Mouse (Mus musculus) MEL (cell line): ENCODE measurements around the gene Prkce. TPM values are rescaled to one million over a fixed set of nuclear protein-coding genes. Genes with fewer than 3 reads are reported as not detected.

ENCODE experiments used
- DNase-seq: peaks from one replicate; pipeline ENCODE4 v3.0.0; 2011; ENCODE audit warnings: low read depth, low spot score
- H3K27ac ChIP-seq: 2 replicates; pipeline ENCODE4 v1.5.1; 2012; ENCODE audit warnings: low read depth, mild to moderate bottlenecking, control low read depth, low read length, moderate library complexity; ENCODE audit not compliant: control insufficient read depth
- H3K27me3 ChIP-seq, 2 experiments: fragments of 150-350 bp in 1 of 2; sonication (generic) in 1 of 2; 2 replicates each; pipeline ENCODE4 v1.6.1; 2012; ENCODE audit warnings: low read length in 2 of 2, mild to moderate bottlenecking in 2 of 2, improper control_type of control experiment in 1 of 2, moderate library complexity in 1 of 2; ENCODE audit not compliant: insufficient read depth in 2 of 2, control insufficient read depth in 1 of 2
- H3K36me3 ChIP-seq, 2 experiments: 2 replicates each; pipeline ENCODE4 v1.6.1; 2012 to 2014; ENCODE audit warnings: low read length in 2 of 2, improper control_type of control experiment in 1 of 2, inconsistent platforms in 1 of 2, mild to moderate bottlenecking in 1 of 2; ENCODE audit not compliant: insufficient read depth in 2 of 2, control insufficient read depth in 1 of 2
- H3K4me1 ChIP-seq, 2 experiments: fragments of 150-350 bp in 1 of 2; sonication (generic) in 1 of 2; 2 replicates each; pipeline ENCODE4 v1.6.1; 2012; ENCODE audit warnings: low read length in 2 of 2, improper control_type of control experiment in 1 of 2, mild to moderate bottlenecking in 1 of 2; ENCODE audit not compliant: insufficient read depth in 2 of 2, control insufficient read depth in 1 of 2
- H3K4me3 ChIP-seq, 2 experiments: fragments of 150-350 bp in 1 of 2; sonication (generic) in 1 of 2; 2 replicates each; pipeline ENCODE4 v1.5.1; 2012; ENCODE audit warnings: low read depth in 2 of 2, low read length in 2 of 2, mild to moderate bottlenecking in 2 of 2, moderate library complexity in 2 of 2, control low read depth in 1 of 2, improper control_type of control experiment in 1 of 2; ENCODE audit not compliant: control insufficient read depth in 1 of 2, insufficient read depth in 1 of 2
- H3K79me2 ChIP-seq: 2 replicates; pipeline ENCODE4 v1.6.1; 2012; ENCODE audit warnings: mild to moderate bottlenecking, low read length, moderate library complexity; ENCODE audit not compliant: control insufficient read depth, poor library complexity, insufficient read depth
- H3K9ac ChIP-seq: 2 replicates; pipeline ENCODE4 v1.6.1; 2012; ENCODE audit warnings: low read depth, mild to moderate bottlenecking, control low read depth, low read length, moderate library complexity; ENCODE audit not compliant: control insufficient read depth, poor library complexity, severe bottlenecking
- H3K9me3 ChIP-seq: fragments of 150-350 bp; sonication (generic); replicated peaks from 2 replicates; pipeline ENCODE4 v1.6.1; 2012; ENCODE audit warnings: mild to moderate bottlenecking, low read length, improper control_type of control experiment, moderate library complexity; ENCODE audit not compliant: insufficient read depth
- CHD1 ChIP-seq: IDR thresholded peaks from 2 replicates; pipeline ENCODE4 v1.6.1; 2012; ENCODE audit warnings: low read depth, mild to moderate bottlenecking, inconsistent platforms, low read length, improper control_type of control experiment
- CHD2 ChIP-seq: IDR thresholded peaks from 2 replicates; pipeline ENCODE4 v1.6.1; 2011; ENCODE audit warnings: low read length, improper control_type of control experiment
- CTCF ChIP-seq, 3 experiments: IDR thresholded peaks in 2 of 3; conservative IDR thresholded peaks in 1 of 3; 2 replicates each; pipeline ENCODE4 v1.5.1; 2011 to 2012; ENCODE audit warnings: low read length in 3 of 3, low read depth in 2 of 3, mild to moderate bottlenecking in 2 of 3, improper control_type of control experiment in 1 of 3, inconsistent platforms in 1 of 3, mixed read lengths in 1 of 3, moderate library complexity in 1 of 3; ENCODE audit not compliant: control insufficient read depth in 1 of 3, insufficient read depth in 1 of 3, poor library complexity in 1 of 3, severe bottlenecking in 1 of 3
- E2F4 ChIP-seq: IDR thresholded peaks from 2 replicates; pipeline ENCODE4 v1.6.1; 2011; ENCODE audit warnings: low read depth, low read length, improper control_type of control experiment, borderline replicate concordance
- ETS1 ChIP-seq: IDR thresholded peaks from 2 replicates; pipeline ENCODE4 v1.6.1; 2012; ENCODE audit warnings: low read depth, mild to moderate bottlenecking, inconsistent platforms, low read length, improper control_type of control experiment, moderate library complexity
- GATA1 ChIP-seq: IDR thresholded peaks from 2 replicates; pipeline ENCODE4 v1.6.1; 2011; ENCODE audit warnings: low read depth, low read length, improper control_type of control experiment
- HCFC1 ChIP-seq: IDR thresholded peaks from 2 replicates; pipeline ENCODE4 v1.6.1; 2012; ENCODE audit warnings: low read depth, mild to moderate bottlenecking, inconsistent platforms, low read length, improper control_type of control experiment, moderate library complexity
- JUND ChIP-seq: IDR thresholded peaks from 2 replicates; pipeline ENCODE4 v1.6.1; 2011; ENCODE audit warnings: low read depth, mild to moderate bottlenecking, improper control_type of control experiment, low read length
- MAFK ChIP-seq: IDR thresholded peaks from 2 replicates; pipeline ENCODE4 v1.6.1; 2011; ENCODE audit warnings: low read depth, mild to moderate bottlenecking, low read length, improper control_type of control experiment, borderline replicate concordance
- MAX ChIP-seq: IDR thresholded peaks from 2 replicates; pipeline ENCODE4 v1.6.1; 2011; ENCODE audit warnings: low read length, improper control_type of control experiment
- MEF2A ChIP-seq: IDR thresholded peaks from 2 replicates; pipeline ENCODE4 v1.6.1; 2014; ENCODE audit warnings: low read depth, mild to moderate bottlenecking, inconsistent platforms, low read length, improper control_type of control experiment; ENCODE audit not compliant: poor library complexity, insufficient replicate concordance, severe bottlenecking; ENCODE audit errors: extremely low read depth
- MXI1 ChIP-seq: IDR thresholded peaks from 2 replicates; pipeline ENCODE4 v1.6.1; 2011; ENCODE audit warnings: mild to moderate bottlenecking, low read depth, low read length, improper control_type of control experiment
- MYB ChIP-seq: IDR thresholded peaks from 2 replicates; pipeline ENCODE4 v1.6.1; 2011; ENCODE audit warnings: mild to moderate bottlenecking, low read depth, low read length, improper control_type of control experiment
- NELFE ChIP-seq: IDR thresholded peaks from 2 replicates; pipeline ENCODE4 v1.6.1; 2011; ENCODE audit warnings: low read depth, low read length, improper control_type of control experiment
- NRF1 ChIP-seq: IDR thresholded peaks from 2 replicates; pipeline ENCODE4 v1.6.1; 2014; ENCODE audit warnings: low read depth, mild to moderate bottlenecking, inconsistent platforms, low read length, improper control_type of control experiment, moderate library complexity; ENCODE audit not compliant: poor library complexity, insufficient read depth, severe bottlenecking
- POLR2A ChIP-seq, 2 experiments: IDR thresholded peaks; 2 replicates each; pipeline ENCODE4 v1.6.1; 2011 to 2012; ENCODE audit warnings: low read length in 2 of 2, mild to moderate bottlenecking in 2 of 2, control low read depth in 1 of 2, improper control_type of control experiment in 1 of 2, low read depth in 1 of 2, moderate library complexity in 1 of 2; ENCODE audit not compliant: control insufficient read depth in 1 of 2, insufficient read depth in 1 of 2, poor library complexity in 1 of 2
- POLR2AphosphoS2 ChIP-seq: IDR thresholded peaks from 2 replicates; pipeline ENCODE4 v1.6.1; 2011; ENCODE audit warnings: low read length, improper control_type of control experiment
- POLR2AphosphoS5 ChIP-seq: IDR thresholded peaks from 2 replicates; pipeline ENCODE4 v1.6.1; 2012; ENCODE audit warnings: low read depth, borderline replicate concordance, mild to moderate bottlenecking, inconsistent platforms, low read length, moderate library complexity, mixed read lengths
- RAD21 ChIP-seq: IDR thresholded peaks from 2 replicates; pipeline ENCODE4 v1.6.1; 2011; ENCODE audit warnings: mild to moderate bottlenecking, low read depth, low read length, improper control_type of control experiment
- SIN3A ChIP-seq: IDR thresholded peaks from 2 replicates; pipeline ENCODE4 v1.6.1; 2012; ENCODE audit warnings: low read length, improper control_type of control experiment, inconsistent platforms
- TAL1 ChIP-seq: IDR thresholded peaks from 2 replicates; pipeline ENCODE4 v1.6.1; 2012; ENCODE audit warnings: mild to moderate bottlenecking, inconsistent platforms, low read length, moderate library complexity, mixed read lengths
- TBP ChIP-seq: IDR thresholded peaks from 2 replicates; pipeline ENCODE4 v1.8.0; 2011; ENCODE audit warnings: low read depth, low read length, improper control_type of control experiment
- TCF12 ChIP-seq: IDR thresholded peaks from 2 replicates; pipeline ENCODE4 v1.6.1; 2014; ENCODE audit warnings: low read depth, mild to moderate bottlenecking, inconsistent platforms, low read length, improper control_type of control experiment, moderate library complexity
- USF2 ChIP-seq, 2 experiments: IDR thresholded peaks; 2 replicates each; pipeline ENCODE4 v1.6.1; 2011 to 2012; ENCODE audit warnings: improper control_type of control experiment in 2 of 2, low read length in 2 of 2, borderline replicate concordance in 1 of 2, inconsistent platforms in 1 of 2, low read depth in 1 of 2, mild to moderate bottlenecking in 1 of 2; ENCODE audit not compliant: insufficient read depth in 1 of 2
- ZKSCAN1 ChIP-seq: IDR thresholded peaks from 2 replicates; pipeline ENCODE4 v1.6.1; 2012; ENCODE audit warnings: low read depth, mild to moderate bottlenecking, inconsistent platforms, low read length, improper control_type of control experiment, moderate library complexity
- ZNF384 ChIP-seq: IDR thresholded peaks from 2 replicates; pipeline ENCODE4 v1.6.1; 2012; ENCODE audit warnings: low read depth, mild to moderate bottlenecking, inconsistent platforms, low read length, improper control_type of control experiment
- polyA plus RNA-seq, 2 experiments: library from polyadenylated mRNA; stranded (reverse) in 1 of 2; unstranded in 1 of 2; fragments of >175 nt in 1 of 2; fragments of >200 nt in 1 of 2; gene quantifications; 2 replicates each; pipeline versions ENCODE4 v1.2.1 to v1.2.4; 2012; ENCODE audit warnings: low replicate concordance in 2 of 2, low read depth in 1 of 2; ENCODE audit not compliant: insufficient read length in 2 of 2, insufficient read depth in 1 of 2, missing spikeins in 1 of 2
- total RNA-seq: library from RNA; depleted of rRNA; stranded (reverse); fragments of 300-350 nt; gene quantifications from 2 replicates; pipeline ENCODE4 v1.2.3, GENCODE M21; 2012

Prkce gene
- total and polyA plus RNA-seq, 3 experiments = 3.0 to 5.3 TPM; not detected in 1

- Histone ChIP-seq H3K79me2 (no peaks in the 10 kb centered on the region), H3K27ac (no peak overlapping the region), H3K36me3 (peaks cover 0 to 4% of the 10 kb centered on the region in 2 experiments; a peak in 1 of 4 replicates), H3K27me3 (no peaks in the 10 kb centered on the region), H3K4me3 (no peak overlapping the region), H3K9me3 (no peaks in the 10 kb centered on the region), H3K4me1 (no peaks in the 10 kb centered on the region), H3K9ac (no peak overlapping the region)
- no peak for DNase-seq
- no peak for TF ChIP-seq USF2 (IDR thresholded peaks at IDR 0.05; ENCODE audit: borderline replicate concordance in 1 of 2, insufficient read depth in 1 of 2, low read depth in 1 of 2, low read length in 2 of 2)
- TF ChIP-seq MYB = no peak
- no peak for TF ChIP-seq HCFC1
- no peak for TF ChIP-seq CHD2
- TF ChIP-seq POLR2AphosphoS5 = no peak
- TF ChIP-seq TBP = no peak
- TF ChIP-seq E2F4 = no peak
- no peak for TF ChIP-seq ZNF384
- TF ChIP-seq TAL1 = no peak
- no peak for TF ChIP-seq MXI1
- TF ChIP-seq GATA1 = no peak
- TF ChIP-seq NELFE = no peak
- TF ChIP-seq CTCF (IDR thresholded peaks at IDR 0.05 in 2 of 3, conservative IDR thresholded peaks at IDR 0.05 in 1 of 3; ENCODE audit: control insufficient read depth in 1 of 3, insufficient read depth in 1 of 3, low read depth in 2 of 3, low read length in 3 of 3, poor library complexity in 1 of 3, severe bottlenecking in 1 of 3) = no peak
- no peak for TF ChIP-seq POLR2A (IDR thresholded peaks at IDR 0.05; ENCODE audit: control insufficient read depth in 1 of 2, insufficient read depth in 1 of 2, low read depth in 1 of 2, low read length in 2 of 2, poor library complexity in 1 of 2)
- TF ChIP-seq MAFK = no peak
These were observed 421.3 kb downstream of the Prkce start for GRCm38 (mm10) chr17:86588704-86589449.

- no peak for DNase-seq
- H3K27me3 ChIP-seq = no peaks in the 10 kb centered on the region
- TF ChIP-seq POLR2AphosphoS2 = no peak
- TF ChIP-seq MEF2A = no peak
- no peak for TF ChIP-seq RAD21
- TF ChIP-seq CHD1 = no peak
- no peak for TF ChIP-seq MAX
- no peak for TF ChIP-seq JUND
- no peak for TF ChIP-seq HCFC1
- no peak for TF ChIP-seq TCF12
- TF ChIP-seq ZKSCAN1 = no peak
- no peak for TF ChIP-seq SIN3A
- TF ChIP-seq POLR2A (IDR thresholded peaks at IDR 0.05; ENCODE audit: control insufficient read depth in 1 of 2, insufficient read depth in 1 of 2, low read depth in 1 of 2, low read length in 2 of 2, poor library complexity in 1 of 2) = no peak
- no peak for TF ChIP-seq GATA1
- no peak for TF ChIP-seq MAFK
- TF ChIP-seq NRF1 = no peak
- no peak for TF ChIP-seq ETS1
- TF ChIP-seq USF2 (IDR thresholded peaks at IDR 0.05; ENCODE audit: borderline replicate concordance in 1 of 2, insufficient read depth in 1 of 2, low read depth in 1 of 2, low read length in 2 of 2) = no peak
These were observed 422.1 kb downstream of the Prkce start for GRCm38 (mm10) chr17:86589681-86590080.

More at GRCm38 (mm10) chr17:86589681-86590080, 422.1 kb downstream of the Prkce start:
- Histone ChIP-seq H3K9me3 (no peaks in the 10 kb centered on the region), H3K79me2 (no peaks in the 10 kb centered on the region), H3K36me3 (peaks cover 0 to 4% of the 10 kb centered on the region in 2 experiments; a peak in 1 of 4 replicates), H3K9ac (no peak overlapping the region), H3K27ac (no peak overlapping the region), H3K4me3 (no peak overlapping the region), H3K4me1 (no peaks in the 10 kb centered on the region)
